Mouse (Mus musculus) kidney, embryonic 15.5 days (tissue): ENCODE measurements around the gene Iars2. TPM values are rescaled to one million over a fixed set of nuclear protein-coding genes. Genes with fewer than 3 reads are reported as not detected.

Experiments used
- ATAC-seq: fragments of 200-750 bp; cut with Nextera tagmentation; replicated peaks from 2 replicates; pipeline ENCODE4 v1.8.0; 2017; ENCODE audit warnings: moderate TSS enrichment; ENCODE audit not compliant: low FRiP score
- H3K27ac ChIP-seq: fragments of 300-500 bp; sonication (generic); 2 replicates; pipeline ENCODE4 v1.5.1; 2015; ENCODE audit warnings: mild to moderate bottlenecking, inconsistent platforms
- H3K27me3 ChIP-seq: fragments of 300-500 bp; sonication (generic); 2 replicates; pipeline ENCODE4 v1.6.1; 2015; ENCODE audit warnings: inconsistent platforms
- H3K36me3 ChIP-seq: fragments of 300-500 bp; sonication (generic); 2 replicates; pipeline ENCODE4 v1.6.1; 2015; ENCODE audit warnings: inconsistent platforms
- H3K4me1 ChIP-seq: fragments of 300-500 bp; sonication (generic); 2 replicates; pipeline ENCODE4 v1.6.1; 2015; ENCODE audit warnings: inconsistent platforms
- H3K4me2 ChIP-seq: fragments of 300-500 bp; sonication (generic); 2 replicates; pipeline ENCODE4 v1.6.1; 2015; ENCODE audit warnings: moderate library complexity, mild to moderate bottlenecking, inconsistent platforms
- H3K4me3 ChIP-seq: fragments of 300-500 bp; sonication (generic); replicated peaks from 2 replicates; pipeline ENCODE4 v1.5.1; 2015; ENCODE audit warnings: mild to moderate bottlenecking, inconsistent platforms
- H3K9ac ChIP-seq: fragments of 300-500 bp; sonication (generic); 2 replicates; pipeline ENCODE4 v1.6.1; 2015; ENCODE audit warnings: mild to moderate bottlenecking, inconsistent platforms
- H3K9me3 ChIP-seq: fragments of 300-500 bp; sonication (generic); replicated peaks from 2 replicates; pipeline ENCODE4 v1.6.1; 2016; ENCODE audit warnings: inconsistent platforms
- WGBS: fragments of 180-500 bp; shearing (Covaris S2); methylation state at CpG from one replicate; pipeline ENCODE4 v1.1.7; 2015; ENCODE audit warnings: mixed read lengths; 5-methylcytosine and 5-hydroxymethylcytosine counted together
- microRNA counts: library from miRNA; unstranded; fragments of <30 nt; microRNA quantifications from one replicate; lab custom pipeline; 2016
- microRNA-seq: library from miRNA; unstranded; fragments of <30 nt; microRNA quantifications from one replicate; pipeline ENCODE4, GENCODE M21; 2016
- polyA plus RNA-seq: library from polyadenylated mRNA; unstranded; fragments of >200 nt; fragmentation: Nextera tagmentation; extraction: Ambion mirVana; gene quantifications from 2 replicates; pipeline ENCODE4 v1.2.1, GENCODE M21; 2015

Iars2 gene
- polyA plus RNA-seq, 1 experiment from 2014 or later = 32.7 TPM

DNA sequence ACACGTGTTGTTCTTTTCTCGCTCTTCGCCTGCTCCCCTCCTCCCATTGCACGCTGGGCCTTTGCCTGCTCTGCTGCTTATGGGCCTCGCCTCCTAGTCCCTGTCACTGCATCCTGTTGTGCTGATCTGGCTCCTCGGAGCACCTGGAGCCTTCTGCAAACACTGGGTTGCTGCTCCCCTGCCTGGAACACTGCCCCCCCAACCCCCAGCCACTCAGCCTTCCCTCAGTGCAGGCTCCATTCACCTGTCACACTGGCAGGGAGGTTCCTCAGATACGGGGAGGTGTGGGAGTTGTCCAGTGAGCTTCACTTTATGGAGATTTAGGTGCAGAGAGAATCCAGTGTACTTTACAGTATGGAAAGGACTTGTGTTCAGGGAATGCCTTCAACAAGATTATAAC lies 83.7 kb downstream of the Iars2 start:
- Histone ChIP-seq H3K4me1 (peaks cover 15% of the 10 kb centered on the region), H3K9me3 (no peaks in the 10 kb centered on the region), H3K9ac (no peak overlapping the region), H3K27ac (no peak overlapping the region), H3K36me3 (peaks cover 86% of the 10 kb centered on the region), H3K27me3 (no peaks in the 10 kb centered on the region), H3K4me3 (no peak overlapping the region), H3K4me2 (no peak overlapping the region)
- ATAC-seq = peak; percentile 35; the same call in 1 of the 2 replicates
- 48% methylated on average over 7 of the region's 7 CpGs for WGBS

DNA sequence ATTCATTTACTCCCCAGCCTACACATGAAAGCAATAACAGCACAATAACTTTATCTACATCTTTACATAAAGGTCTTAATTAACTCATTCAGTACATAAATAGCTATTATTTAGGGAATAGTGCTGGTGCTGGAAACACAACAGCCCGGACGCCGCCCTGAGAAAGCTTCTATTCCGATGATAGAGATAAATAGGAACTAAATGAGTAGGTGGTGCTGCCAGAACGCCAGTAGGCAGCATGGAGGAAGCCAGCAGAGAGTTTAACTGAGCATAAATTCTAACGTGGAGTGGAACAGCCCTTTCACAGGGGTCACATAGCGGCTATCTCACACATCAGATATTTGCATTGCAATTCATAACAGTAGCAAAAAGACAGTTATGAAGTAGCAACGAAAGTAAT lies 86.2 kb downstream of the Iars2 start:
- Histone ChIP-seq H3K27me3 (no peaks in the 10 kb centered on the region), H3K4me2 (no peak overlapping the region), H3K9me3 (no peaks in the 10 kb centered on the region), H3K27ac (no peak overlapping the region), H3K36me3 (peaks cover 85% of the 10 kb centered on the region), H3K4me1 (peaks cover 13% of the 10 kb centered on the region), H3K4me3 (no peak overlapping the region), H3K9ac (no peak overlapping the region)
- WGBS = 83% methylated on average over 8 of the region's 8 CpGs
- ATAC-seq = no peak

DNA sequence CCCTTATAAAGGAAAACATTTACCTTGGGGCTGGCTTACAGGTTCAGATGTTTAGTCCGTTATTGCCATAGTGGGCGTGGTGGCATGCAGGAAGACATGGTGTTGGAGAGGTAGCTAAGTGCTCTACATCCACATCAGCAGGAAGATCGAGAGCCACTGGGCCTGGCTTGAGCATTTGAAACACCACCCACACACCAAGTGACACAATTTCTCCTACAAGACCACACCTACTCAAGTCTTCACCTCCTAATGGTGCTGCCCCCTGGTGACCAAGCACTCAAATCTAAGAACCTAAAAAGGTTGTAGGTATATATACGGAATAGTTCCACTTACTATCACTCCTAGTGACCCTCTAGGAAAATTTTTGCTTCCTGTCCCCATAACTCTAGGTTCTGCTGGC lies 92.7 kb downstream of the Iars2 start:
- H3K27me3 ChIP-seq = no peaks in the 10 kb centered on the region
- H3K9ac ChIP-seq = no peak overlapping the region
- H3K4me1 ChIP-seq = no peaks in the 10 kb centered on the region
- no peak overlapping the region for H3K4me3 ChIP-seq
- 84% methylated on average over 4 of the region's 4 CpGs for WGBS
- no peaks in the 10 kb centered on the region for H3K9me3 ChIP-seq
- no peak for ATAC-seq
- H3K36me3 ChIP-seq = peaks cover 59% of the 10 kb centered on the region
- H3K4me2 ChIP-seq = no peak overlapping the region
- no peak overlapping the region for H3K27ac ChIP-seq

DNA sequence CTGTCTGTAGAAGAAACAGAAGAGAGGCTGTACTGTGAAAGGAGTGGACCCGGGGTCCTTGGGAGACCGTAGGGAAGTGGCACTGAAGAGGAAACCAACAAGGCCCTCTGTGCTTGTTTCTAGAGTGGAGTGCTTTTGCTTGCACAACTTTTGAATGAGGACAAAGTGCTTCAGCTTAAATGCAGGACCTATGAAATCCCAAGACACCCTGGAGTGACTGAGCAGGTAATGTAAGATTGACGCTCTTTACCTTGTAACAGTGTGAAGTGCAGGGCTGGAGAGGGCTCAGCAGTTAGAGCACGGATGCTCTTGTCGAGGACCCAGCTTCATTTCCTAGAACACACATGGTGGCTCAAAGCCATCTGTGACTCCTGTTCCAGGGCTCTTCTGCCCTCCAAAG lies 93.4 kb downstream of the Iars2 start:
- no peak overlapping the region for H3K4me2 ChIP-seq
- H3K4me3 ChIP-seq = no peak overlapping the region
- 93% methylated on average over 5 of the region's 5 CpGs for WGBS
- H3K4me1 ChIP-seq = no peaks in the 10 kb centered on the region
- H3K9me3 ChIP-seq = no peaks in the 10 kb centered on the region
- peaks cover 52% of the 10 kb centered on the region for H3K36me3 ChIP-seq
- ATAC-seq = no peak
- H3K27ac ChIP-seq = no peak overlapping the region
- H3K9ac ChIP-seq = no peak overlapping the region
- H3K27me3 ChIP-seq = no peaks in the 10 kb centered on the region

MicroRNA genes within 50 kb of the gene (microRNA counts, 519-probe panel; counts per million panel counts)
- microRNA mmu-miR-194 (lab: Ali Mortazavi, UCI) (2,404 counts per million, percentile 36 among the panel's probes with 10 or more counts), microRNA mmu-miR-664 (lab: Ali Mortazavi, UCI) (1,237 counts per million, percentile 4 among the panel's probes with 10 or more counts)

Small RNAs within 50 kb of the gene (microRNA-seq; reads per million reads assigned to microRNA genes)
- 2.2 reads per million, percentile 11 among the genes with 10 or more reads in this experiment for gene Mir194-1
- 10.7 reads per million, percentile 29 among the genes with 10 or more reads in this experiment for gene Mir215
- 4.9 reads per million, percentile 23 among the genes with 10 or more reads in this experiment for gene Mir664

Other genes with a start within 250 kb of the Iars2 start
- 20.2 and 20.9 TPM in 2 replicates for gene Rab3gap2, start 125.3 kb downstream of the Iars2 start, polyA plus RNA-seq
- gene Bpnt1, start 2.8 kb upstream of the Iars2 start, polyA plus RNA-seq = 53.2 and 54.3 TPM in 2 replicates
- gene Eprs, start 33.6 kb upstream of the Iars2 start, polyA plus RNA-seq = 142 and 160 TPM in 2 replicates
- gene Slc30a10, start 125.5 kb upstream of the Iars2 start, polyA plus RNA-seq = 0.10 and 0.38 TPM in 2 replicates